Mouse (Mus musculus) left cerebral cortex, postnatal 14 days (tissue): Measurements from ENCODE around the gene H2-Q4. TPM values are rescaled to one million over a fixed set of nuclear protein-coding genes. Genes with fewer than 3 reads are reported as not detected.
"Not testable (repeated sequence)": the region's sequence is repeated elsewhere in the genome, so short reads cannot be mapped to it uniquely, and the experiment has no call there.

Experiments
- DNase-seq, 2 experiments: peaks; one replicate each; pipeline ENCODE4 v3.0.0; 2021 to 2022; ENCODE audit warnings: low spot score in 2 of 2, mixed read lengths in 1 of 2
- intact Hi-C: fragments of 180-260 bp; cut with DNase I; formaldehyde crosslinking; loops from one replicate; pipeline ENCODE4 v1.15.1; 2025
- total RNA-seq, 2 experiments: library from RNA; stranded (reverse); gene quantifications; 2 replicates each; pipeline ENCODE4 v1.2.3; 2021

H2-Q4 gene
- total RNA-seq, 2 experiments from 2014 or later = 0.85 to 1.4 TPM

DNA sequence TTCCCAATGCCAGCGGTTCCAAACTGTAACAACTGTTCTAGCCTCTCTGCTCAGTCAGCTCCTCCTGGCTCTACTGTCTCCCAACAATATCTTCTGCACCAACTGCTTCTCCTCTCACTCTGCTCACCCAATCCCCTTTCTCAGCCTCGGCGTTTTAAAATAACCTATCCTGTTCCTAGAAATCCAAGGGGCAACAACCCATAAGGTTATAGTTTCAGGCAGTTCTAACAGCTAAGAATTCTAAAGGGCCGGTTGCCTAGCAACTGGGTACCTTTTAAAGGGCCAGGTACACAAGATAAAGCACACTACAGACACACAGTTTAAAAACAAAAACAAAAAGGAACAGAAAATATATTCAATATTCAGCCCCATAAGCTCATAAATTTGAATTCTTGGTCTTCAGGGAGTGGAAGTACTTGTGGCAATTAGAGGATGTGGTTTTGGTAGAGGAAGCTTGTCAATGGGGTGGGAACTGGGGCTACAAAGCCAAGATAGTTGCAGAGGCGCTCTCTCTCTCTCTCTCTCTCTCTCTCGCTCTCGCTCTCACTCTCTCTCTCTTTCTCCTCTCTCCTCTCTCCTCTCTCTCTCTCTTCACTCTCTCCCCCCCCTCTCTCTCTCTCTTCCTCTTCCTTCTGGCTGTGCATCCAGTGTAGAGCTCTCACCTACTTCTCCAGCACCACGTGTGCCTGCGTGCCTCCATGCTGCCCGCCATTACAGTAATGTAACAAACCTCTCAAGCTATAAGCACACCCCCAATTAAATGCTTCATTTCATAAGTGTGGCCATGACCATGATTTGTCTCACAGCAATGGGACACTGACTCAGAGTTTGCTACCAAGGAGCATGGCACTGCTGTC lies 36.1 kb downstream of the H2-Q4 start:
- DNase-seq, intact Hi-C loops: not testable (repeated sequence)

DNA sequence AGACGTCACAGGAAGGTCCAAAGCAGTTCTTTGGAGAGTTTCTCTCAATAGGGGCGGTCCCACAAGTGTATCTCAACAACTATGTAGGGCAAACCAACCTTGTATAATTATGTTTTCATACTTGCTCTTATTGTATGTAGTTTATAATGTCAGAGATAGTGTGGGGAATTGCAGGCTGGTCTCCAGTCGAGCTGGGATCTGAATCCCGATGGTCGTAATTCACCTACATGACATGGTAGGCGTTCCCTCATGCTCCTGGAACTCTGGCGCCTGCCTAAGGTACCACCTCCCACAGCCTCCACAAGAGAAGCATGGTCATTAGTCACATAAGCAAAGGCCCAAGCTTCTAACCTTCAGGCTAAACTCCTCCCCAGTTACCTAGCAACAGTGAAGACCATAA lies 39.4 kb downstream of the H2-Q4 start:
- no peak for DNase-seq
- intact Hi-C loops = no loop called here

DNA sequence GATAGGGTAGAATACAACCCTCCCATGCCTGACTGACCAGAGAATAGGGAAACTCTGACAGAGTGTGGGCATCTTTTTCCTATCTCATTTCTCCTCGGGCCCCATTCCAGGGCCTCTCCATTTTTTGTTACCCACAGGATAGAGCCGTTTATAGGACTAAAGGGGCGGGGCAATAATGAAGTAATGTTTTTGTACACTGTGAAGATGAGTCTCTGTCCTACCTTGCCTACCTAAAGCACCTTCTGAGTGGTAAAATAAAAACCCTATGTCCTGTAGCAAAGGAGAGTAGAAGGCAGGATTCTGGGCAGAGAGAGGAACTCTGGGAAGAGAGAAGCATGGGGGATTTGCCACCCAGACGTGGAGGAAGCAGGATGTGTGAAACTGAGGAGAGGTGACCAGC lies 40.1 kb downstream of the H2-Q4 start:
- intact Hi-C loops, DNase-seq: not testable (repeated sequence)

DNA sequence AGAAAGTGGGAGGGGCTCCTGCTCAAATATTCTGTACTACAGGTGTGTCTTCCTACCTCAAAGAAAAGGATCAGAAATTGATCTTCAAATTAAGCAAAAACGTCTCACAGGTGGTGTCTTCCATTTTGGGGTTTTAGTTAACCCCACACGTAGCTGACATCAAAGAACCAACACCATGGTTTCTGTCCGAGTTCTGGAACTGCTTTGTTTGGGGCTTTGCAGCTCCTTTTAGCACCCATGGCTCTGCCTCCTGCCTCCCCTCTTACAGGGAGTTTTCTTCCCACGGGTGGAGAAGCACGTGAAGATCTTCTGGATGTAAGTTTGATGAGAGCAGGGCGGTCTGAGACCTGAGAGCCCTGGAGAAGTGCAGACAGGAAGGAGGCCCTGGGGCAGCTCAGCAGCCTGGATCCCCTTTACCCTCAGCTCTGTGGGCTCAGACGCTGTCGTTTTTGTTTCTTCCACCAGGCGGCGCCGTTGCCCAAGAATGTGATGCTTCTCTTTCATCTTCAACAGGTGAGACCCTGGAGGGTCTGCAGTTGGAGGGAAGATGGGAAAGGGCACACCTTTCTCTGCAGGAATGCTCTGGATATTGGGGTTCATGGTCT lies 40.9 kb downstream of the H2-Q4 start:
- DNase-seq, intact Hi-C loops: not testable (repeated sequence)

DNA sequence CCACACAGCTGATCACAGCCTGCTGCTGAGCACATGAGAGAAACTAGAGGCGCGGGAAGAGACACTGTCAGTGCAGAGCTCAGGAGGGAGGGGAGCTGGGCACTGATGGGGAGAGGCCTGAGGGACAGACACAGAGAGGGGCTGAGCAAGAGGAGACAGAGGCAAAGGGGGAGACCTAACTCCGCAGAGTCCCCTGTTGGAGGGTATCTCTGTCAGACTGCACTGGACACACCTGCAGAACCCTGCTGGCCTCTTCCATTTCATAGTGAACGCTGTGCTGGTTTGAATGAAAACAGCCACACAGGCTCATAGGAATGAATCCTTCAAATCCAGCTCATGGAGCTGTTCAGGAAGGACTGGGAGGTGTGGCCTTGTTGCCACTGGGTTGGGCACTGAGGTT lies 41.9 kb downstream of the H2-Q4 start:
- DNase-seq = not testable (repeated sequence)

DNA sequence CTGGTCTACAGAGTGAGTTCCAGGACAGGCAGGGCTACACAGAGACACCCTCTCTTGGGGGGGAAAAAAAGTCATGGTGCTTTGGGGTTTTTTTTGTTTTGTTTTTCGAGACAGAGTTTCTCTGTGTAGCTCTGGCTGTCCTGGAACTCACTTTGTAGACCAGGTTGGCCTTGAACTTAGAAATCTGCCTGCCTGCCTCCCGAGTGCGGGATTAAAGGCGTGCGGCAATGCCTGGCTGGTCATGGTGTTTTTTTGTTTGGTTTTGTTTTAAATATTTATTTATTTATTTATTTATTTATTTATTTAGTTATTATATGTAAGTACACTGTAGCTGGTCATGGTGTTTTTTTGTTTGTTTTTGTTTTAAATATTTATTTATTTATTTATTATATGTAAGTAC lies 42.9 kb downstream of the H2-Q4 start:
- intact Hi-C loops, DNase-seq: not testable (repeated sequence)

More for the DNA sequence above, 41.9 kb downstream of the H2-Q4 start:
- intact Hi-C loops = not testable (repeated sequence)

DNA sequence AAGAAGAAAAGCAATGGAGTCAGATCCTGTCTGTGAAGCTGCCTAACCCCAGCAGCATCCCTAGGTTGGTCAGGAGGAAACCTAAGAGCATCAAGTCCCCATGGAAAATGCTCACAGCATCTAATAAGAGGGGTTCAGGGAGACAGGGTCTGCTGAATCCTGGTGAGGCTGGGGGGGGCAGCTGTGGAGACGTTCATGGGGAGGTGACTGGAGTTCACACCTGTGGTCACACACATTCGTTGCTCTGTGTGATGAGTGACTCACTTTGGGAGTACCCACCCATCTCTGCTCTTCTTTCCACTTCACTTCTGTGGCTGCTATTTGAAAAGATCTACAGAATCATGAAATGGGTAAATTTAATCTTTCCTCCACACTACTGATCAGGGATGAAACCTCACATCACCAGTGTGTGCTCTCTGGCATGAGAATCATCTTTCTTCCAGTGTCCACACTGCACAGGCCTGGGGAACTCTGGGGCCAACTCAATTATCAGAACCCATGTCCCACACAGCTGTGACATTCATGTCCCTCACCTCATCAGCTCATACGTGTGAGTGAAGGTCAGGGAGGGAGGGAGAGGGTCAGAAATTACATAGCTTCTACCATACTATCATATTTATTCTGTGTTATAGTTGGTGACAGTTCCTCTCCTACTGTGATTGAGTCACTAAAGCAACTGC lies 43.9 kb downstream of the H2-Q4 start:
- DNase-seq, intact Hi-C loops: not testable (repeated sequence)

DNA sequence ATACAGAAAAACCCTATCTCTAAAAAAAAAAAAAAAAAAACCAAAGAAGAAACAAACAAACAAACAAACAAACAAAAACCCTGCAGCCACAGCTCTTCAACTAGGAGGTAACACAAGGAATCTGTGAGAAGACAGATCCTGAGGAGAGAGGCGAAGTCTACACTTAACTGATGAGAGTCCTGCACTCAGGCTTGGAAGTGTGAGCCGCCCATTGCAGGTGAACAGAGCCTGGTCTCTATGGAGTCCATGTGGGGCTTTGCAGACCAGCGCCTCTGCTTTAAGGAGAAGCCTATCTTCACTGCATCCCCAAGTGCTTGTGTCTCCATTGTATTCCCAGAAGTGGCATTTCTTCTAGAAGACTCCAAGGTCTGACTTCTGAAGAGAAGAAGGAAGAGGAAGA lies 44.7 kb downstream of the H2-Q4 start:
- intact Hi-C loops, DNase-seq: not testable (repeated sequence)

DNA sequence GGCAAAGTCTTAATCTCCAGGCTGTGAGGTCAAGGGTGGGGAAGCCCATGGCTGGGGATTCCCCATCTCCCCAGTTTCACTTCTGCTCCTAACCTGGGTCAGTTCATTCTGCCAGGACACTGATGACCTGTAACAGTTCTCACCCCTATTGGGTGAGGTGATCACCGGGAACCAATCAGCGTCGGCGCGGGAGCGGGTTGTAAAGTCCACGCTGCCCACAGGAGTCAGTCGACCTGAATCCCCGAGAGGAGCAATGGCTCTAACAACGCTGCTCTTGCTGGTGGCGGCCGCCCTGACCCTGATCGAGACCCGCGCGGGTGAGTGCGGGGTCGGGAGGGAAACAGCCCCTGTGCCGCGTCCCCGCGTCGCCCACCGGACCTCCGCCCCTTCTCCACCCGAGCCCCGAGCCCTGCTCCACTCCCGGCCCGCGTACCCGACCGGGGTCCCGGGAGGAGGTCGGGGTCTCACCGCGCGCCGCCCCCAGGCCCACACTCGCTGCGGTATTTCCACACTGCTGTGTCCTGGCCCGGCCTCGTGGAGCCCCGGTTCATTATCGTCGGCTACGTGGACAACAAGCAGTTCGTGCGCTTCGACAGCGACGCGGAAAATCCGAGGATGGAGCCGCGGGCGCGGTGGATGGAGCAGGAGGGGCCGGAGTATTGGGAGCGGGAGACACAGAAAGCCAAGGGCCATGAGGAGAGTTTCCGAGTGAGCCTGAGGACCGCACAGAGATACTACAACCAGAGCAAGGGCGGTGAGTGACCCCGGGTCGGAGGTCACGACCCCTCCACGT lies 45.4 kb downstream of the H2-Q4 start, which contains the start of gene H2-Q6:
Gene H2-Q6, plus strand, starts transcription at position 227 of the 793 bp plus-strand sequence.
- intact Hi-C loops = not testable (repeated sequence)
- peak in 1 of 2 experiments; percentile 19 for DNase-seq

DNA sequence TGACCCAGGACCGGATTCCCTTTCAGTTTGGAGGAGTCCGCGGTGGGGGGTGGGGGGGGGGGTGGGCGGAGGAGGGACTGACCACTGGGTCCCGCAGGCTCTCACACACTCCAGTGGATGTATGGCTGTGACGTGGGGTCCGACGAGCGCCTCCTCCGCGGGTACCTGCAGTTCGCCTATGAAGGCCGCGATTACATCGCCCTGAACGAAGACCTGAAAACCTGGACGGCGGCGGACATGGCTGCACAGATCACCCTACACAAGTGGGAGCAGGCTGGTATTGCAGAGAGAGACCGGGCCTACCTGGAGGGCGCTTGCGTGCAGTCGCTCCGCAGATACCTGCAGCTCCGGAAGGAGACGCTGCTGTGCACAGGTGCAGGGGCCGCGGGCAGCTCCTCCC lies 46.1 kb downstream of the H2-Q4 start:
- DNase-seq, intact Hi-C loops: not testable (repeated sequence)

DNA sequence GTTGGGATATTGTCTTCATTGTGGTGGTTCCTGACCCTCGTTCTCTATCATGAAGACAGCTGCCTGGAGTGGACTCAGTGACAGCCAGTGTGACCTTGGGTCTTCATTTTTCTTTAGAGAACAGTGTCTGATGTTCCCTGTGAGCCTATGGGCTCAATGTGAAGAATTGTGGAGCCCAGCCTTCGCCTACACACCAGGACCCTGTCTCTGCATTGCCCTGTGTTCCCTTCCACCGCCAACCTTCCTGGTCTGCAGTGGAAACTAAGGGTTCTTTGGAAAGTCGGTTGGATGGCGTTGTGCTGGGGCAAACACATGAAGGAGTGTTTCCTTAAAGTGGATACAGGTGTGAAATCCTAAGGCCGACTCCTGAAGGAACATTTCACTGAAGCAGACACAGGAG lies 49.5 kb downstream of the H2-Q4 start:
- DNase-seq, intact Hi-C loops: not testable (repeated sequence)

DNA sequence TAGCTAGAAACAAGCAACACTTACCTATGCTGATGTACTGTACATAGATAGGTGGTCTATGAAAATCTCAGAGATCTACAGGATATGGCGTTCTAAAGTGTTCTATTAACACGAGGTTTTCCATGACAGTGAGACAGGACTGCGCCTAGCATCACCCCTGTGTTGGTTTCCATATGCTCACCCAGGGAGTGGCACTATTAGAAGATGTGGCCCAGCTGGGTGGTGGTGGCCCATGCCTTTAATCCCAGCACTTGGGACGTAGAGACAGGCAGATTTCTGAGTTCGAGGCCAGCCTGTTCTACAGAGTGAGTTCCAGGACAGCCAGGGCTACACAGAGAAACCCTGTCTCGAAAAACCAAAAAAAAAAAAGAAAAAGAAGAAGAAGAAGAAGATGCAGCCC lies 51.3 kb downstream of the H2-Q4 start:
- DNase-seq, intact Hi-C loops: not testable (repeated sequence)

DNA sequence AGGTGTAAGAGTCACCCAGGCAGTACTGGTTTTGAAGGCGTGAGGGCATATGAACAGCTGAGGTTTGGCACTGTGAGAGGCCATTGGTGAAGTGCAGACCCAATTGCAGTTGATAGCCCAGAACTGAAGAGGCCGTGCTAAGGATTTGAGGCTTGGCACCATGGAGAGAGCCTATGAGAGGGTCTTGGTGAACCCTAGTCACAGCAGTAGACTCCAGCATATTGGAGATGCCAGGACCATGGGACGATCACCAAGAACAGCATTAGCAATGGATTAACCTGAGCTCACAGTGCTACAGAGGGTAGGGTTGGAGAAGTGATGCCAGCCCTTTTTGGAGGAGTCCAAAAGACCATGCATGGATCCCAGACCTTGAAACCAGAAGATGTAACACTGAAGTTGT lies 52.8 kb downstream of the H2-Q4 start:
- intact Hi-C loops, DNase-seq: not testable (repeated sequence)

DNA sequence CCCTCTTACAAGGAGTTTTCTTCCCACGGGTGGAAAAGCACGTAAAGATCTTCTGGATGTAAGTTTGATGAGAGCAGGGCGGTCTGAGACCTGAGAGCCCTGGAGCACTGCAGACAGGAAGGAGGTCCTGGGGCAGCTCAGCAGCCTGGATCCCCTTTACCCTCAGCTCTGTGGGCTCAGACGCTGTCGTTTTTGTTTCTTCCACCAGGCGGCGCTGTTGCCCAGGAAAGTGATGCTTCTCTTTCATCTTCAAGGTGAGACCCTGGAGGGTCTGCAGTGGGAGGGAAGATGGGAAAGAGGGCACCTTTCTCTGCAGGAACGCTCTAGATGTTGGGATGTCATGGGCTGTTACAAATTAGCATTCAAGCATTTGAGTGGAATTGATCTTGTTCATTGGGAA lies 55.4 kb downstream of the H2-Q4 start:
- intact Hi-C loops, DNase-seq: not testable (repeated sequence)

Other genes starting within 250 kb of the H2-Q4 start
- gene Apom, start 247.6 kb upstream of the H2-Q4 start, total RNA-seq = not detected
- gene Bag6, start 244.4 kb upstream of the H2-Q4 start, total RNA-seq = 100 to 1,000 TPM; 285 to 306 TPM
- gene Prrc2a, start 214.7 kb upstream of the H2-Q4 start, total RNA-seq = 100 to 1,000 TPM; 272 to 274 TPM
- gene Aif1, start 203.5 kb upstream of the H2-Q4 start, total RNA-seq = 10 to 100 TPM; 10.6 to 12.3 TPM
- gene Lst1, start 191.2 kb upstream of the H2-Q4 start, total RNA-seq = 1 to 10 TPM; 5.8 to 7.8 TPM
- gene Ltb, start 185.2 kb upstream of the H2-Q4 start, total RNA-seq = 1 to 10 TPM in 1 of 2 experiments, under 1 TPM in 1; 0.55 to 1.0 TPM
- not detected for gene Tnf, start 177.6 kb upstream of the H2-Q4 start, total RNA-seq
- under 1 TPM; 0.42 to 0.72 TPM for gene Lta, start 174.3 kb upstream of the H2-Q4 start, total RNA-seq
- not detected for gene Gm16181, start 158.8 kb upstream of the H2-Q4 start, total RNA-seq
- 100 to 1,000 TPM; 454 to 455 TPM for gene Atp6v1g2, start 146.0 kb upstream of the H2-Q4 start, total RNA-seq
- 10 to 100 TPM; 12.2 to 14.3 TPM for gene Nfkbil1, start 143.8 kb upstream of the H2-Q4 start, total RNA-seq
- 100 to 1,000 TPM; 221 to 230 TPM for gene Ddx39b, start 137.9 kb upstream of the H2-Q4 start, total RNA-seq
- 10 to 100 TPM; 18.1 to 18.5 TPM for gene H2-D1, start 116.9 kb upstream of the H2-Q4 start, total RNA-seq
- under 1 TPM; 0.48 to 0.74 TPM for gene H2-Q1, start 59.2 kb upstream of the H2-Q4 start, total RNA-seq
- 1 to 10 TPM in 1 of 2 experiments, under 1 TPM in 1; 0.48 to 2.2 TPM for gene H2-Q2, start 37.4 kb upstream of the H2-Q4 start, total RNA-seq
- gene H2-Q6, start 45.2 kb downstream of the H2-Q4 start, total RNA-seq = not detected
- gene H2-Q7, start 59.5 kb downstream of the H2-Q4 start, total RNA-seq = under 1 TPM; 0.35 to 0.36 TPM
- under 1 TPM; 0.13 to 0.27 TPM for gene H2-Q10, start 90.5 kb downstream of the H2-Q4 start, total RNA-seq
- gene Pou5f1, start 126.4 kb downstream of the H2-Q4 start, total RNA-seq = under 1 TPM in 1 of 2 experiments, not detected in 1; 0.25 TPM
- gene Tcf19, start 137.2 kb downstream of the H2-Q4 start, total RNA-seq = 1 to 10 TPM; 8.6 to 9.5 TPM
- gene Cchcr1, start 137.5 kb downstream of the H2-Q4 start, total RNA-seq = 1 to 10 TPM; 8.1 to 9.1 TPM
- under 1 TPM; 0.55 to 0.72 TPM for gene Psors1c2, start 153.6 kb downstream of the H2-Q4 start, total RNA-seq
- gene Cdsn, start 172.5 kb downstream of the H2-Q4 start, total RNA-seq = under 1 TPM; 0.68 to 0.79 TPM
- not detected for gene 2300002M23Rik, start 187.8 kb downstream of the H2-Q4 start, total RNA-seq
- gene Sfta2, start 221.9 kb downstream of the H2-Q4 start, total RNA-seq = not detected
- not detected for gene Gm9573, start 247.0 kb downstream of the H2-Q4 start, total RNA-seq